Mouse (Mus musculus): ENCODE measurements around the gene Vopp1. TPM values are rescaled to one million over a fixed set of nuclear protein-coding genes. Genes with fewer than 3 reads are reported as not detected.
"Not testable (repeated sequence)": the region's sequence is repeated elsewhere in the genome, so short reads cannot be mapped to it uniquely, and the experiment has no call there.

Gene Vopp1
- polyA plus RNA-seq, 1 experiment from 2014 or later = 55.8 TPM

GRCm38 (mm10) chr6:57795835-57796234 is 29.1 kb downstream of the Vopp1 start:
- Histone ChIP-seq H3K4me1 (ENCODE audit: control insufficient read depth, insufficient read depth, low read length) (no peaks in the 10 kb centered on the region), H3K9me3 (replicated peaks; ENCODE audit: control insufficient read depth, low read length) (no peaks in the 10 kb centered on the region), H3K27ac (replicated peaks; ENCODE audit: low read depth, low read length) (no peak overlapping the region), H3K36me3 (replicated peaks; ENCODE audit: control insufficient read depth, insufficient read depth, low read depth, low read length) (no peaks in the 10 kb centered on the region), H3K4me3 (ENCODE audit: low read depth, low read length) (no peak overlapping the region), H3K27me3 (ENCODE audit: control insufficient read depth, insufficient read depth, low read length) (no peaks in the 10 kb centered on the region), H3K4me2 (ENCODE audit: low read depth, low read length) (no peak overlapping the region), H3K9ac (replicated peaks; ENCODE audit: low read length) (no peak overlapping the region)
- 60% methylated on average over 3 of the region's 3 CpGs for WGBS
- no peak for ATAC-seq (replicated peaks; ENCODE audit: insufficient number of reproducible peaks, low FRiP score, low TSS enrichment, low read depth)
- DNase-seq (ENCODE audit: low spot score) = no peak

DNA sequence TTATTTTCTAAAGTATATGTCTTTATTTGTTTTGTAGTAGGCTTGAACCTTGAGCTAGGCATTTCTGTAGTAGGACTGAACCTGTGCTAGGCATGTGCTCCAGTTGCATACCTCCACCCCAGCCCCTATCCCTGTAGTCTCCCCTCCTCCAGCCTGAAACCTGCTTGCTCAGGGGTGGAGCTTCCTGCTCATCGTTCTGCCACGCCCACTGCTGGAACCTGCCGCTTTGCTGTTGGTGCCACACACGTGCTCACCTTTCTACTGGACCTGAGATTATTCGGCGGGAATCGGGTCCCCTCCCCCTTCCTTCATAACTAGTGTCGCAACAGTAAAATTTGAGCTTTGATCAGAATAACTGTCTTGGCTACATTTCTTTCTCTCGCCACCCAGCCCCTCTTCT is 32.1 kb downstream of the Vopp1 start:
- not testable (repeated sequence) for H3K27ac ChIP-seq (replicated peaks; ENCODE audit: low read depth, low read length); H3K4me2 ChIP-seq (ENCODE audit: low read depth, low read length); H3K36me3 ChIP-seq (replicated peaks; ENCODE audit: control insufficient read depth, insufficient read depth, low read depth, low read length); H3K27me3 ChIP-seq (ENCODE audit: control insufficient read depth, insufficient read depth, low read length); H3K9me3 ChIP-seq (replicated peaks; ENCODE audit: control insufficient read depth, low read length); ATAC-seq (replicated peaks; ENCODE audit: insufficient number of reproducible peaks, low FRiP score, low TSS enrichment, low read depth); DNase-seq (ENCODE audit: low spot score); H3K4me1 ChIP-seq (ENCODE audit: control insufficient read depth, insufficient read depth, low read length); H3K4me3 ChIP-seq (ENCODE audit: low read depth, low read length); H3K9ac ChIP-seq (replicated peaks; ENCODE audit: low read length)
- WGBS = 73% methylated on average over 9 of the region's 9 CpGs

DNA sequence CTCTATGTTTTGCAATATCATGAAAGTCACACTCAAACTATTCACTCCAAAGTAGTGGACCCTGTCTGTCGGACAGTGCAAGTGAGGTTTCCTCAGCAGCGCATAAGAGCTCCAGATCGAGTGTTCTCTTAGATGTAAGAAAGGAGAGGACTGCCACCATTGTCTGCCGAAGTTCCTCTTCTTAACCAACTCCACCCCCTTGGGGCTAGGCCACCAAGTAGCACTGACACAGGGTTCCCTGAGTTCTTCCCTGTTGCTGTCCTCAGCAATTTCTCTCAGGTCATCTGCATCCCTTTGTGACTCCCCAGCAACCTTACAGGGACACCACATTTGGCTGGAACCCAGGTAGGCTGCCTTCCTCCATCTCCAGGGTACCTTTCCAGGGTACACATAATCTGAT is 34.4 kb downstream of the Vopp1 start:
- H3K27ac ChIP-seq (replicated peaks; ENCODE audit: low read depth, low read length) = no peak overlapping the region

GRCm38 (mm10) chr6:57787376-57787775 is 37.6 kb downstream of the Vopp1 start:
- H3K9me3 ChIP-seq (replicated peaks; ENCODE audit: control insufficient read depth, low read length) = no peaks in the 10 kb centered on the region
- no peak overlapping the region for H3K27ac ChIP-seq (replicated peaks; ENCODE audit: low read depth, low read length)
- no peaks in the 10 kb centered on the region for H3K36me3 ChIP-seq (replicated peaks; ENCODE audit: control insufficient read depth, insufficient read depth, low read depth, low read length)
- ATAC-seq (replicated peaks; ENCODE audit: insufficient number of reproducible peaks, low FRiP score, low TSS enrichment, low read depth) (no peak), DNase-seq (ENCODE audit: low spot score) (no peak)
- H3K4me3 ChIP-seq (ENCODE audit: low read depth, low read length) = no peak overlapping the region
- no peaks in the 10 kb centered on the region for H3K27me3 ChIP-seq (ENCODE audit: control insufficient read depth, insufficient read depth, low read length)
- H3K9ac ChIP-seq (replicated peaks; ENCODE audit: low read length) = no peak overlapping the region
- H3K4me2 ChIP-seq (ENCODE audit: low read depth, low read length) = no peak overlapping the region
- no peaks in the 10 kb centered on the region for H3K4me1 ChIP-seq (ENCODE audit: control insufficient read depth, insufficient read depth, low read length)
- WGBS = 95% methylated on average over 6 of the region's 6 CpGs

More for the DNA sequence above, 34.4 kb downstream of the Vopp1 start:
- Histone ChIP-seq H3K4me2 (ENCODE audit: low read depth, low read length) (no peak overlapping the region), H3K27me3 (ENCODE audit: control insufficient read depth, insufficient read depth, low read length) (no peaks in the 10 kb centered on the region), H3K9ac (replicated peaks; ENCODE audit: low read length) (no peak overlapping the region), H3K4me3 (ENCODE audit: low read depth, low read length) (no peak overlapping the region), H3K36me3 (replicated peaks; ENCODE audit: control insufficient read depth, insufficient read depth, low read depth, low read length) (no peaks in the 10 kb centered on the region), H3K4me1 (ENCODE audit: control insufficient read depth, insufficient read depth, low read length) (no peaks in the 10 kb centered on the region), H3K9me3 (replicated peaks; ENCODE audit: control insufficient read depth, low read length) (no peaks in the 10 kb centered on the region)
- DNase-seq (ENCODE audit: low spot score) (no peak), ATAC-seq (replicated peaks; ENCODE audit: insufficient number of reproducible peaks, low FRiP score, low TSS enrichment, low read depth) (no peak)
- WGBS = 89% methylated on average over 4 of the region's 4 CpGs

GRCm38 (mm10) chr6:57784251-57784650 is 40.7 kb downstream of the Vopp1 start:
- DNase-seq (ENCODE audit: low spot score) = no peak

GRCm38 (mm10) chr6:57782658-57783057 is 42.3 kb downstream of the Vopp1 start:
- Histone ChIP-seq H3K4me1 (ENCODE audit: control insufficient read depth, insufficient read depth, low read length) (no peaks in the 10 kb centered on the region), H3K36me3 (replicated peaks; ENCODE audit: control insufficient read depth, insufficient read depth, low read depth, low read length) (no peaks in the 10 kb centered on the region), H3K27me3 (ENCODE audit: control insufficient read depth, insufficient read depth, low read length) (no peaks in the 10 kb centered on the region), H3K9ac (replicated peaks; ENCODE audit: low read length) (no peak overlapping the region), H3K9me3 (replicated peaks; ENCODE audit: control insufficient read depth, low read length) (no peaks in the 10 kb centered on the region), H3K4me3 (ENCODE audit: low read depth, low read length) (no peak overlapping the region), H3K27ac (replicated peaks; ENCODE audit: low read depth, low read length) (no peak overlapping the region), H3K4me2 (ENCODE audit: low read depth, low read length) (no peak overlapping the region)
- WGBS = 88% methylated on average over 1 of the region's 1 CpGs
- ATAC-seq (replicated peaks; ENCODE audit: insufficient number of reproducible peaks, low FRiP score, low TSS enrichment, low read depth) (no peak), DNase-seq (ENCODE audit: low spot score) (no peak)

More at GRCm38 (mm10) chr6:57784251-57784650, 40.7 kb downstream of the Vopp1 start:
- H3K9ac ChIP-seq (replicated peaks; ENCODE audit: low read length) = no peak overlapping the region
- 83% methylated on average over 1 of the region's 1 CpGs for WGBS
- H3K4me2 ChIP-seq (ENCODE audit: low read depth, low read length) = no peak overlapping the region
- no peaks in the 10 kb centered on the region for H3K4me1 ChIP-seq (ENCODE audit: control insufficient read depth, insufficient read depth, low read length)
- H3K9me3 ChIP-seq (replicated peaks; ENCODE audit: control insufficient read depth, low read length) = no peaks in the 10 kb centered on the region
- H3K27me3 ChIP-seq (ENCODE audit: control insufficient read depth, insufficient read depth, low read length) = no peaks in the 10 kb centered on the region
- no peak for ATAC-seq (replicated peaks; ENCODE audit: insufficient number of reproducible peaks, low FRiP score, low TSS enrichment, low read depth)
- no peak overlapping the region for H3K27ac ChIP-seq (replicated peaks; ENCODE audit: low read depth, low read length)
- no peak overlapping the region for H3K4me3 ChIP-seq (ENCODE audit: low read depth, low read length)
- H3K36me3 ChIP-seq (replicated peaks; ENCODE audit: control insufficient read depth, insufficient read depth, low read depth, low read length) = no peaks in the 10 kb centered on the region

GRCm38 (mm10) chr6:57780359-57780758 is 44.6 kb downstream of the Vopp1 start:
- Histone ChIP-seq H3K4me1 (ENCODE audit: control insufficient read depth, insufficient read depth, low read length) (no peaks in the 10 kb centered on the region), H3K36me3 (replicated peaks; ENCODE audit: control insufficient read depth, insufficient read depth, low read depth, low read length) (no peaks in the 10 kb centered on the region), H3K9ac (replicated peaks; ENCODE audit: low read length) (no peak overlapping the region), H3K4me2 (ENCODE audit: low read depth, low read length) (no peak overlapping the region), H3K9me3 (replicated peaks; ENCODE audit: control insufficient read depth, low read length) (no peaks in the 10 kb centered on the region), H3K27ac (replicated peaks; ENCODE audit: low read depth, low read length) (no peak overlapping the region), H3K4me3 (ENCODE audit: low read depth, low read length) (no peak overlapping the region), H3K27me3 (ENCODE audit: control insufficient read depth, insufficient read depth, low read length) (no peaks in the 10 kb centered on the region)
- over 99% methylated on average over 3 of the region's 3 CpGs for WGBS
- DNase-seq (ENCODE audit: low spot score) = no peak
- ATAC-seq (replicated peaks; ENCODE audit: insufficient number of reproducible peaks, low FRiP score, low TSS enrichment, low read depth) = no peak

DNA sequence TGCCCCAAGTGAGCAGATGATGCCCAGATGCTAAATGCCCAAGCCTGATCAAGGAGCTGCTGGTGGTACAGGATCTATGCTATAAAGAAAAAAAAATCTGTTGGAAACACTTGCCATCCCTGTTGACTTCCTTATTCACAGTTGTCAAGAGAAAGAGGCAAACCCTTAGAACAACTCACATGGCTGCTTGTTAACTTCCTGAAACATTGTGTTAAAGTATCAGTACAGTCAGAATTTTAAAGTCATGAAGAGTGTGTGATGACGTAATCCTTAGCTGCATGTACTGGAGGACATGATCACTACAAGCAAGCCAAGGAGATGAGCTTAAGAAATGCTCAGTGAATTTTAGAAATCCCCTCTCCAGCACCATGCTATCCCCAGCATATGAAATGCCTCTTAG is 51.2 kb downstream of the Vopp1 start:
- 100% methylated on average over 1 of the region's 1 CpGs for WGBS

More for the DNA sequence above, 51.2 kb downstream of the Vopp1 start:
- Histone ChIP-seq H3K4me3 (ENCODE audit: low read depth, low read length) (no peak overlapping the region), H3K27me3 (ENCODE audit: control insufficient read depth, insufficient read depth, low read length) (no peaks in the 10 kb centered on the region), H3K4me2 (ENCODE audit: low read depth, low read length) (no peak overlapping the region), H3K9ac (replicated peaks; ENCODE audit: low read length) (no peak overlapping the region), H3K27ac (replicated peaks; ENCODE audit: low read depth, low read length) (no peak overlapping the region), H3K4me1 (ENCODE audit: control insufficient read depth, insufficient read depth, low read length) (no peaks in the 10 kb centered on the region), H3K36me3 (replicated peaks; ENCODE audit: control insufficient read depth, insufficient read depth, low read depth, low read length) (no peaks in the 10 kb centered on the region), H3K9me3 (replicated peaks; ENCODE audit: control insufficient read depth, low read length) (no peaks in the 10 kb centered on the region)
- no peak for DNase-seq (ENCODE audit: low spot score)
- no peak for ATAC-seq (replicated peaks; ENCODE audit: insufficient number of reproducible peaks, low FRiP score, low TSS enrichment, low read depth)

Data from embryonic facial prominence, embryonic 11.5 days (tissue).